Mouse (Mus musculus) T-helper 2 cell (primary cell): Measurements from ENCODE around the gene Itga6.
"Not testable (repeated sequence)": the region's sequence is repeated elsewhere in the genome, so short reads cannot be mapped to it uniquely, and the experiment has no call there.

Experiments used
- in situ Hi-C: fragments of 300-600 bp; cut with MboI, MseI; formaldehyde crosslinking; loops from one replicate; pipeline ENCODE4 v1.15.1; 2025; ENCODE audit warnings: high pct_unique_total_duplicates

The Itga6 gene

DNA sequence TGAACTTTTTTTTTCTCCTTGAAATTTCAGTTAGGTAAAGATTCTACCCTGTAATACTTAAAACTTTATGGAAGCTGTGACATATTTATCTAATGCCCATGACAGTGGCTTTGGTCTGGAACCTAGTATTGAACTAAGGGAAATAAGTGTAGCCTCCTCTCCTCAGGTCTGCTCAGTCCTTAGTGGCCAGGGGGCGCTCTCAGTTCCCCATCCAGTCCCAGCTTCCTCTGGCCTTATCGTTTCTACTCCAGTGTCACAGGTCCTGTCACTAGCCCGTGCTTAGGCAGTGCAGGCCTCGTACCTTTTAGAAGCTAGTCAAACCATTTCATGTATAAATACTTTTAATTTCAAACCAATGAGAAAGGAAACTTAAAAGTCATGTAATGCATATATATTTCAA lies 143.0 kb downstream of the Itga6 start:
- in situ Hi-C loops, result loop anchor here (10.0 kb wide), 1 partner anchor 266 kb away; no protein-coding TSS in a partner anchor

DNA sequence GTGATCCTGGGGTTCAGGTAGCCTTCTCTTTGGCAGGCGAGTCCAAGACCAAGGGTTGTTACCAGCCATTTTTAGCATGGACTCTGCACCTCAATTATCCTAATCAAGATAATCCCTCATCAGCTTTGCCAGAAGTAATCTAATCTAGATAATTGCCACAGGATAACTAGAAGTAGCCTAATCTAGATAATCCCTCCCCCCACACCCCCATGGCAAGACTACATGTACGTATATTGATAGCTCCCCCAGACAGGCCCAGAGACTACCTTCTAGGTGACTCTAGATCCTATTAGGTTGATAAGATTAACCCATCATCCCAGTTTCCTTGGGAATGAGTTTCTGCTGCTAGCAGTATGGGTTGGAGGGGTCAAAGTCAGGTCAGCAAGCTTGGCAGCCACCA lies 146.1 kb downstream of the Itga6 start:
- in situ Hi-C loops, result no loop called here

DNA sequence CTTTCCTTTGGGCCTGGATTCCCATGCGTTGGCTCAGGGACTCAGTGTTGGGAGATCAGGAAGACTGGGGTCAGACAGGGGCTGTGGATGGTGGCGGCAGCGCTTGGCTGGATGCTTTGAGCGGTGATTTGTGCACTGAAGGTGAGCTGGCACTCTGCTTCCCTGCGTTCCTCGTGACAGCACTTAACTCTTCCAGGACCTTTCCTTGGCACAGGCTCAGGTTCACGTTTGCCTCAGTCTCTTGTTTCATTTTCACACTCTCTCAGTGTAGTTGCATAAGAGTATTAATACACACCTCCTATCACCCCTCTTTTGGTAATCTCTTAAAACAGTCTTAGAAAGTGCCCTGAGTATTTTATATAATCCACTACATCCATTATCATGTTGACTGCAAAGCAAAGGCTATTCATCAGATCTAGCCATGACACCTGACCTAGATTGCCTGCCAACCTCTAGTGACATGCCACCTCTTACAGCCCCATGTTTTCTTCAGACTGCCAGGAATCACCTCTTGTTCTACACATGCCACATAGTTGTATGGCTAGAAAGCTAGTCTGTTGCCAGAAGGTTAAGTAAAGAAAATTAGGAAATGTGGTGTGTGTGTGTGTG lies 147.4 kb downstream of the Itga6 start:
- in situ Hi-C loops, result no loop called here

DNA sequence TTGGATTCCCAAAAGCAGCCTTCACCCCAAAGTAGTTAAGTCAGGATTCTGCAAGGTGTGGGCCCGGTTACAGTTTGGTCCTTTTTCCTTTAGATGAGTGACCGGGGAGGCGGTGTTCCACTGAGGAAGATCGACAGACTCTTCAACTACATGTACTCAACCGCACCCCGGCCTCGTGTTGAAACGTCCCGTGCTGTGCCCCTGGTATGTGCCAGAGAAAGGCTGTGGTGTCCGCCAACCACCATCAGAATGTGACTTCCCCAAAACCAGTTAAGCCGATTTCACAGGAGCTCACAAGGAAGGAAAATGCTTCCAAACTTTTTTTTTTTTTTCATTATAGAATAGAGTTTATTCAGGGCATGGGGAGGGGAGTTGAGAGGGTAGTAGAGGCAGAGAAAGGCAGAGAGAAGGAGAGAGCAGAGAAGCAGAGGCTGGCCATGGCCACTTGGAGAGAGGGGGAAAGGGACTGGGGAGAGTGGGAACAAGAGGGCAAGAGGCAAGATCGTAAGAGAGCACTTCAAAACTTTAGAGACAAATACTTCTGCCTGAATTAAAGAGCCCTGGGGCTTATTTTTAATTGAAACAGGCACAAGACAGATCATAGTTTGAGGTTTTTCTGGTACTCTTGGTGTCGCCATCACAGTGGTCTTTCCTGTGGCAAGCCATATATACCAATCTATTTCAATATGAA lies 150.3 kb downstream of the Itga6 start:
- in situ Hi-C loops, result no loop called here

DNA sequence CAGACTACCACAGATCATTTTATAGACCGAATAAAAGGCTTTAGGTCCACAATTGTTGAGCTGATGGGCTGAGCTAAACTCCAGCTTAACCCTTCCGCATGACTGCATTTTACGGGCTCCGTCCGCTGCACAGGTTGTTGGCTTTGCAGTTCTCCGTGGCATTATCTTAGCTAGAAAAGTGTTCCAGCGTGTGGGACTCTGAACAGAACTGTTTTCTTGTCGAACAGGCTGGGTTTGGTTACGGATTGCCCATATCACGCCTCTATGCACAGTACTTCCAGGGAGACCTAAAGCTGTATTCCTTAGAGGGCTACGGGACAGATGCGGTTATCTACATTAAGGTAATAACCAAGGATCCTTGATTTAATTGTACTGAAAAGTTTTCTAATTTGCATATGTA lies 152.0 kb downstream of the Itga6 start:
- in situ Hi-C loops, result no loop called here

DNA sequence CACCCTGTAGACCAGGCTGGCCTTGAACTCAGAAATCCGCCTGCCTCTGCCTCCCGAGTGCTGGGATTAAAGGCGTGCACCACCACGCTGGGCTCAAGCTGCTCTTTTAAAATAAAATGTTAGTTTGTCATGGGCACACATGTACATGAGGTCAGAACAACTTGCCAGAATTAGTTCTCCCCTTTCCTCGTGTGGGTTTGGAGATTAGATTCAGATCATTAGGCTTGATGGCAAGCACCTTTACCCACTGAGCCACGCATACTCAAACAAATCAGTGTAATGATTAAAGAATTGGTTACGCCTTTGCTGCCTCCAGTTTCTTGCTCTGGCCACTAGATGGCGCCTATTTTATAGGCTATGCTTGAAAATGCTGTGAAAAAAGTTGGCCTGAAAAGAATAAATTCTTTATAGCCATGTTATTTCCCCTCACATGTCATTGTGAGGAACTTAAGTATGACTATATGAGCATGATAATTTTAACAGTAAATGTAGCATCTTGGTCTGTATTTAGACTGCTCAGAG lies 153.0 kb downstream of the Itga6 start:
- in situ Hi-C loops, result no loop called here

DNA sequence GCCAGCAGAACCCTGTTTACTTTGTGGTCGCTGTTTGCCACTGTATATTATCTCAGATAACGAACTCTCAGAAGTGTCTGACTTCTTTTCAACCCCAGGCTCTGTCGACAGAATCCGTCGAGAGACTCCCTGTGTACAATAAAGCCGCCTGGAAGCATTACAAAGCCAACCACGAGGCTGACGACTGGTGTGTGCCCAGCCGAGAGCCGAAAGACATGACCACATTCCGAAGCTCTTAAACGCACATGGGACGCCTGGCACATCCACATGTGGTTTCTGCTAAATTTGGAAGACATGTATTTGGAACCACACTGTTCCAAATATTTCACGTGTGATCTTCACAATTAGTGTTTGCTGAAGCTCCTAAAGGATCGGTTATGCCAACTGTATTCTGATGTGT lies 154.5 kb downstream of the Itga6 start:
- in situ Hi-C loops, result no loop called here

DNA sequence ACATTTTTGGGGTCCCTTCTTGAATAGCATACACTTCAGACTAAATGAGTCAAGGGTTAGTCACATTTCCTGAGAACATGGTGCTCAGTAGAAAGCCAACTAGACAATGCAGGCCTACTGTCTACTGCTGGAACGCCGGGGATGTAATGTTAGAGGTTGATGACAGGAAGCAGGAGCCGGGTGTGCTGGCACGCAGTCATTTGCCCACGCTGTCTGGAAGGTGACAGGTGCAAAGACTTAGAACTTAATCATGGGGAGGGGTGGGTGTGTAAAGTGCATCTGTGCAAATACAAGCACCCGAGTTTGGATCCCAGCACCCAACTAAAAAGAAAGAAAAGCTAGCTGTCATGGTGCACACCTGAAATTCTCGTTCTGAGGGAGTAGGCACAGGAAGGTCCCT lies 159.7 kb downstream of the Itga6 start:
- in situ Hi-C loops, result no loop called here

DNA sequence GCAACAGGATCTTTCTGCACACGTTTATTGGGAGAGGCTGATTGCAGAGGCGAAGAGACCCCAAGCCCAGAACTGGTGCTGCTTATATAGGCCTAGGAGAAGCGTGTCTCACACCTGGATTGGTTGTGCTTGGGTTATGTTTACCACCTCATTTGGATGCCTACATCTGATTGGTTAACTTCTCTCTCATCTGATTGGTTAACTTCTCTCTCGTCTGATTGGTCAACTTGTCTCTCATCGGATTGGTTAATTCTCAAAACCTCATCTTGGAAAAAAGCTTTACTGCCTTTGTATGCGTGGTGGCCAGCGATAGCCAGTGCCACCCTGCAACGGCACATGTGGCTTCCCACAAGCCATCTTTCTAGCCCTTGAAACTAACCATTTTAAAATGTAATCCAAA lies 160.9 kb downstream of the Itga6 start:
- in situ Hi-C loops, result not testable (repeated sequence)
